Mouse (Mus musculus) embryonic facial prominence, embryonic 15.5 days (tissue): Measurements from ENCODE around the gene Sort1. TPM values are rescaled to one million over a fixed set of nuclear protein-coding genes. Genes with fewer than 3 reads are reported as not detected.

ENCODE experiments used
- ATAC-seq: fragments of 200-750 bp; cut with Nextera tagmentation; 2 replicates; pipeline ENCODE4 v1.8.0; 2017; ENCODE audit warnings: low read depth, moderate TSS enrichment; ENCODE audit not compliant: insufficient number of reproducible peaks, low FRiP score, low TSS enrichment
- H3K27ac ChIP-seq: fragments of 300-500 bp; sonication (generic); replicated peaks from 2 replicates; pipeline ENCODE4 v1.5.1; 2015; ENCODE audit warnings: mild to moderate bottlenecking, inconsistent platforms
- H3K27me3 ChIP-seq: fragments of 300-500 bp; sonication (generic); 2 replicates; pipeline ENCODE4 v1.6.1; 2015; ENCODE audit warnings: inconsistent platforms
- H3K36me3 ChIP-seq: fragments of 300-500 bp; sonication (generic); 2 replicates; pipeline ENCODE4 v1.6.1; 2015; ENCODE audit warnings: mild to moderate bottlenecking, inconsistent platforms
- H3K4me1 ChIP-seq: fragments of 300-500 bp; sonication (generic); 2 replicates; pipeline ENCODE4 v1.6.1; 2015; ENCODE audit warnings: inconsistent platforms
- H3K4me2 ChIP-seq: fragments of 300-500 bp; sonication (generic); replicated peaks from 2 replicates; pipeline ENCODE4 v1.6.1; 2015; ENCODE audit warnings: mild to moderate bottlenecking, inconsistent platforms
- H3K4me3 ChIP-seq: fragments of 300-500 bp; sonication (generic); replicated peaks from 2 replicates; pipeline ENCODE4 v1.5.1; 2015; ENCODE audit warnings: mild to moderate bottlenecking, inconsistent platforms
- H3K9ac ChIP-seq: fragments of 300-500 bp; sonication (generic); 2 replicates; pipeline ENCODE4 v1.6.1; 2015; ENCODE audit warnings: inconsistent platforms
- H3K9me3 ChIP-seq: fragments of 300-500 bp; sonication (generic); replicated peaks from 2 replicates; pipeline ENCODE4 v1.6.1; 2016; ENCODE audit warnings: inconsistent platforms
- WGBS: fragments of 180-500 bp; shearing (Covaris S2); methylation state at CpG from one replicate; pipeline ENCODE4 v1.1.7; 2015; 5-methylcytosine and 5-hydroxymethylcytosine counted together
- polyA plus RNA-seq: library from polyadenylated mRNA; unstranded; fragments of >200 nt; fragmentation: Nextera tagmentation; extraction: Ambion mirVana; gene quantifications from 2 replicates; pipeline ENCODE4 v1.2.1, GENCODE M21; 2015

The Sort1 gene
- polyA plus RNA-seq, 1 experiment from 2014 or later = 13.9 TPM

DNA sequence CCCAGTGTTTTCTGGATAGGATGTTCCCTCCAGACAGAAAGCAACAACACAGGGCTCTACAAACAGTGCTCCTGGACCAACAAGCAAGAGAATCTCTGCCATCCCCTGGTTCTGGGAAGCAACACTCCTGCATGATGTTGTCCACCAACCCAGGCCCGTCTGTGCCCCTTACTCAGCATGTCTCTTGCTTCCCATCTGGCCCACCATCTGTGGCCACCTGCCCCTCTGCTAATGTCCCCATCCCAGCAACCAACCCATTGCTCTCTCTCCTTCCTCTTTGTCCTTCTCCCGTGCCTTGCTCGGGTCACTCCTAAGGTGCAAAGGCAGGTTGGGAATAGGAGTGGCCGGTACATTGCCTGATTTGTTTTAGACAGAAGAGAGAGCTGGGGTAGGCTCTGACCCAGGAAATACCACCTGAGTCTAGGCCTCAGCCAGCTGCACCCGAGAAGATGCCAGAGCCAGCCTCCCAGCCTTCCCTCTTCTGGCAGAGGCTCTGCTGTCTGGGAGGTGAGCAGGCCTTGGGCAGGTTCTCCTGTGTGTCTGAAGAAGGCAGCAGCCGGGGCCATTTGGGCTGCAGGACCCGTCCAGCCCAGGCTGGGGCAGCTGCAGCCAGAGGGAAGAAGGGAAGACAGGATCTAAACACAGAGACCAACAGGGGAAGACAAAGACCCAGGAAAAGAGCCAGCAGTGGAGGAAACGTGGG is 125.9 kb downstream of the Sort1 start:
- no peak for ATAC-seq
- WGBS = 57% methylated on average over 8 of the region's 8 CpGs
- Histone ChIP-seq H3K4me3 (no peak overlapping the region), H3K9me3 (0 out of 2 replicates have a peak, but pooled peaks cover 13% of the 10 kb centered on the region), H3K4me1 (peaks cover 38% of the 10 kb centered on the region), H3K27ac (no peak overlapping the region), H3K27me3 (no peaks in the 10 kb centered on the region), H3K9ac (no peak overlapping the region), H3K4me2 (peak overlapping the region; percentile 41; the same call in 1 of the 2 replicates), H3K36me3 (peaks cover 25% of the 10 kb centered on the region)

DNA sequence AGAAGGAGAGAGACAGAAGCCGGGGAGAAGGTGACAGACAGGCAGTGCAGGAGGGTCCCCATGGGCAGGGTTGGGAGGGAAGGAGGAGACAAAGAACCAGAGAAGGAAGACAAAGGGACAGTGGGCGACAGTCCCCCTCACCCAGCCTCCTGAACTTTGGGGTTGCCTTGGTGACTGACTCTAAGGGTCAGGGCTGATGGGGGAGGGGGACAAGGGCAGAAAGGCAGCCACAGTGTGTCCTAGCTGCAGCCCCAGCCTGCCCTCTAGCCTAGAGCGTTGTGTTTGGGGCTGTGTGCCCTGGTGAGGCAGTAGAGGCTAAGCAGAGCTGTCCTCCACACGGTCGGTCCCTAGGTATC is 126.5 kb downstream of the Sort1 start:
- 21% methylated on average over 5 of the region's 5 CpGs for WGBS

More for the DNA sequence above, 126.5 kb downstream of the Sort1 start:
- no peak for ATAC-seq
- Histone ChIP-seq H3K9ac (no peak overlapping the region), H3K4me1 (peaks cover 44% of the 10 kb centered on the region), H3K4me2 (peak overlapping the region; percentile 41; the same call in 1 of the 2 replicates), H3K27me3 (no peaks in the 10 kb centered on the region), H3K27ac (no peak overlapping the region), H3K36me3 (peaks cover 25% of the 10 kb centered on the region), H3K4me3 (0 out of 2 replicates have a peak overlapping the region, but pooled peaks have one; percentile 1), H3K9me3 (0 out of 2 replicates have a peak, but pooled peaks cover 13% of the 10 kb centered on the region)

Other genes with a start within 250 kb of the Sort1 start
- gene Gstm4, start 239.2 kb upstream of the Sort1 start, polyA plus RNA-seq = 12.7 and 15.3 TPM in 2 replicates
- gene Ampd2, start 197.4 kb upstream of the Sort1 start, polyA plus RNA-seq = 44.3 and 44.9 TPM in 2 replicates
- 0.39 and 0.61 TPM in 2 replicates for gene Gnat2, start 191.3 kb upstream of the Sort1 start, polyA plus RNA-seq
- gene Gnai3, start 137.9 kb upstream of the Sort1 start, polyA plus RNA-seq = 154 and 161 TPM in 2 replicates
- 0.11 and 0.25 TPM in 2 replicates for gene Gpr61, start 129.2 kb upstream of the Sort1 start, polyA plus RNA-seq
- gene Amigo1, start 97.7 kb upstream of the Sort1 start, polyA plus RNA-seq = 6.3 and 6.8 TPM in 2 replicates
- 2.8 and 3.0 TPM in 2 replicates for gene Cyb561d1, start 82.9 kb upstream of the Sort1 start, polyA plus RNA-seq
- 18.4 and 20.4 TPM in 2 replicates for gene Atxn7l2, start 73.1 kb upstream of the Sort1 start, polyA plus RNA-seq
- gene Sypl2, start 57.4 kb upstream of the Sort1 start, polyA plus RNA-seq = 2.7 and 3.3 TPM in 2 replicates
- gene Psma5, start 27.2 kb upstream of the Sort1 start, polyA plus RNA-seq = 263 and 265 TPM in 2 replicates
- 0.12 TPM in 1 of 2 replicates, not detected in the other for gene Mybphl, start 80.8 kb downstream of the Sort1 start, polyA plus RNA-seq
- 41.7 TPM in 2 replicates for gene Psrc1, start 99.8 kb downstream of the Sort1 start, polyA plus RNA-seq
- gene Celsr2, start 131.5 kb downstream of the Sort1 start, polyA plus RNA-seq = 20.1 and 20.7 TPM in 2 replicates
- 117 and 120 TPM in 2 replicates for gene Sars, start 161.1 kb downstream of the Sort1 start, polyA plus RNA-seq